Mouse (Mus musculus) spleen, adult 18-20 months (tissue): ENCODE data around the gene Ttc28.

ENCODE experiments used
- DNase-seq, 2 experiments: peaks; one replicate each; pipeline ENCODE4 v3.0.0; 2022; ENCODE audit warnings: mixed read lengths in 2 of 2

Ttc28 gene

GRCm38 (mm10) chr5:111217447-111218110 lies 338.0 kb downstream of the Ttc28 start:
- DNase-seq = no peak

- DNase-seq = no peak
Measured at GRCm38 (mm10) chr5:111218111-111218891, 338.7 kb downstream of the Ttc28 start.

DNA sequence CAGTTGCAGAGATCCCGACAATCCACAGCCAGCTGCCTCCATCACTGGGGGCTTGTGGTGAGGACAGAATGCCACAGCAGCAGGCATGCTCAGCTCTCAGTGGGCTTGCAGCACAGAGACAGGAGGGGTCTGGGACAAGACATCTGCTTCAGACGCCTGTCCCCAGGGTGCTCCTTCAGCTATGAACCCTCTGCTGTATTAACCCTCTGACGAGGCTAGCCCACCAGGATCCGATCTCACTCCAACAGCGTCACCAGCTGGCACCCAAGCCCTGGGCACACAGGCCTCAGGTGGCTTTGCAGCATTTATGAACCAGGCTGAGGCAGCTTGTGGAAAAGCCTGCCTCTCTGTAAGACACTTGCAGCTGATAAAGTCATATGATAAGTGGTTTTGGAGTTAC lies 339.4 kb downstream of the Ttc28 start:
- DNase-seq = no peak

- no peak for DNase-seq
Measured at GRCm38 (mm10) chr5:111220679-111221380, 341.2 kb downstream of the Ttc28 start.

DNA sequence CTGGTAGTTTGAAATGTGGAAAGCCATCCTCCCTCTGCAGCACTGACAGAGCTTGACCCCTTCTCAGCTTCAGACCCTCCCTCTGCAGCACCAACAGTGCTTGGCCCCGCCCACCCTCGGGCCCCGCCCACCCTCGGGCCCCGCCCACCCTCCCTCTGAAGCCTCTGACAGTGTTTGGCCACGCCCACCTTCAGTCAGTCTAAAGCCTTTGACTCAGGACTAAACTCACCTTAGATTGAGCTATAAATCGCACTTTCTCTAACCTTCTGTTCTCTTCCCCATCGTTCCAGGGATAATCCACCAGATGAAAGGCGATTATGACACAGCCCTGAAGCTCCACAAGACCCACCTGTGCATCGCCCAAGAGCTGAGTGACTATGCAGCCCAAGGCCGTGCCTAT lies 343.2 kb downstream of the Ttc28 start:
- no peak for DNase-seq

- DNase-seq = no peak
Measured at GRCm38 (mm10) chr5:111225306-111225705, 345.7 kb downstream of the Ttc28 start.

- DNase-seq = no peak
Measured at GRCm38 (mm10) chr5:111226486-111226885, 346.9 kb downstream of the Ttc28 start.

DNA sequence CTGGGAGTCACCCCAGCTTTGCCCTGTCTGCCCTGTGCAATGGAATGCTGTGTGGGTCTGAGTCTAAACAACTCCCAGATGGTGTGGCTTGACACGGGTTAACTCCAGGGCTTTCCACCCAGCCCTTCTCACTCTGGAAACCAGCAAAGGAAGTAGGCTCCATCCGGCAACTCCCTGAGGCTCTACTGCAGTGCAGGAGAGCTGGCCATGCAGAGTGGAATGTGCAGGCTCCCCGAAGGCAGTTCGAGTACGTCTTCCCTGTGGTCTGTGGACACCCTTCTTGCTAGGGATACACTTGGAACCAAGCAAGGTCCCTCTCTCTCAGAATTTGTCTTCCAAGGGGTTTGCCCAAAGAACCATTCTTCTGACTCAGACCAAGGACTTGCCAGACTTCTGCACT lies 348.2 kb downstream of the Ttc28 start:
- no peak for DNase-seq

- DNase-seq = no peak
Measured at GRCm38 (mm10) chr5:111228302-111229040, 348.9 kb downstream of the Ttc28 start.

GRCm38 (mm10) chr5:111229041-111229394 lies 349.4 kb downstream of the Ttc28 start:
- no peak for DNase-seq

DNA sequence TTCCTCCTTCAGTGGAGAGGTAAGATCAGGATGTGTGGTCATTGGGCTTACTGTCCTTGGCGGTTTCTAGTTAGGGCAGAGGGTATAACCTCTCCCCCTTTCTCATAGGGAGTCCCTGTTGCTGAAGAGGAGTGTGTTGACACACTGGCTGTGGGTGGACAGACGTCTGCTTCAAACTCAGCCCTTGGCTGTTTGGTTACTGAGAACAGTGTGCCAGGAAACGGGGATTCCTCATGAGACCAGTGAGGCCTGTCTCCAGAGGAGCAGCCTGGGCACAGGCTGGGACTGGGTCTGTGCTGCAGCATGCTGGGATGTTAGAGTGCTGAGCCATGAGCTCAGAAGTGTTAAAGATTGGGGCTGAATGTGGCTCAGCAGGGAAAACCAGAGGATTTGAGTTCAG lies 350.1 kb downstream of the Ttc28 start:
- DNase-seq = no peak

DNA sequence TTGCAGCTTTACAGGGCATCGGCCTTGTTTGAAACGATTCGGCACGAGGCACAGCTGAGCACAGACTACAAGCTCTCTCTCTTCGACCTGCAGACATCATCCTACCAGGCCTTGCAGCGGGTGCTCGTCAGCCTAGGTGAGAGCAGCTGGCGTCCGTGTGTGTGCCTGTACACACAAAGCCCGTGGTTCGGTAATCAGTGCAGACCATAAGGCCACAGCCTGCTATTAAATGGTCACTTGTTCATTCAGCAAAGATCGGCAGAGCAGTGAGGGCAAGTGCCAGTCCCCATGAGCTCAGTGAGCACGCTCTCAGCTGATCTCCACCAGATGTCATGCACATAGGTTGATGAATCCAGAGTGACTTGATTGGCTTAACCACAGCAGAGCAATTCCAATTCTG lies 351.4 kb downstream of the Ttc28 start:
- DNase-seq = no peak

- DNase-seq = no peak
Measured at GRCm38 (mm10) chr5:111231769-111232168, 352.2 kb downstream of the Ttc28 start.

- DNase-seq = no peak
Measured at GRCm38 (mm10) chr5:111233022-111233709, 353.6 kb downstream of the Ttc28 start.

- DNase-seq = no peak
Measured at GRCm38 (mm10) chr5:111235131-111235530, 355.5 kb downstream of the Ttc28 start.

DNA sequence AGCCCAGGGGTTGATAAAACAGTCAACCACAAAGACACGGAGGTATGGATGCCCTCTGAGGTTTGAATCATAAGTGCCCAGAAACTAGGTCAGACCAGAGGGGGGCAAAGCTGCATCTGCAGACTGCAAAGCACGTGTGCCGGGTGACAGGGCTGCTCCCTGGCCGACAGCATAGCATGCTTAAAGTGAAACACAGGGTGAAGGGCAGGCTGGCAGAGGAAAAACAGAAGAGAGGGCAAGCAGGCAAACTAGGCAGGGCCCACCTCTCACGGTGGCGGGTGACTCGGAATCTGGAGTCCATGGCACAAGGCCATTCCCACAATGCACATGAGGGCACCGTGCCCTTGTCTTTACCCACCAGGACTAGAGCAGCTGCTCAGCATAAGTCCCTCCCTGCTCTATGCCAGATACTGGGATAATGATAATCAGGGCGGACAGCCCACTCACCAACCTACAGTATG lies 357.6 kb downstream of the Ttc28 start:
- DNase-seq = no peak

DNA sequence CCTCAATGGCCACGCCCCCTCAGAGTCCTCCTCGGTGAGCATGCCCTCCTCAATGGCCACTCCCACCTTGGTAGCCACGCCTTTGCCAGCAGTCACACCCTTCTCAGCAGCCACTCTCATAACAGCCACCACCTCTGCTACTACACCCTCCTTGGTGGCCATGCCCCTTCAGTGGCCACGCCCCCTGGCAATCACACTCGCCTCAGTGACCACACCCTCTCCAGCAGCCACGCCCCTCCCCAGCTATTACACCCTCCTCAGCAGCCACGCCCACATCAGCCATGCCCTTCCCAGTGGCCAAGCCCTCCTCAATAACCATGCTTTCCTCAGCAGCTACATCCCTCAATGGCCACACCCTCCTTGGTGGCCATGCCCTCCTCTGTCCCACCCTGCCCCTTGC lies 359.6 kb downstream of the Ttc28 start:
- no peak for DNase-seq

- DNase-seq = no peak
Measured at GRCm38 (mm10) chr5:111243447-111244040, 363.9 kb downstream of the Ttc28 start.

DNA sequence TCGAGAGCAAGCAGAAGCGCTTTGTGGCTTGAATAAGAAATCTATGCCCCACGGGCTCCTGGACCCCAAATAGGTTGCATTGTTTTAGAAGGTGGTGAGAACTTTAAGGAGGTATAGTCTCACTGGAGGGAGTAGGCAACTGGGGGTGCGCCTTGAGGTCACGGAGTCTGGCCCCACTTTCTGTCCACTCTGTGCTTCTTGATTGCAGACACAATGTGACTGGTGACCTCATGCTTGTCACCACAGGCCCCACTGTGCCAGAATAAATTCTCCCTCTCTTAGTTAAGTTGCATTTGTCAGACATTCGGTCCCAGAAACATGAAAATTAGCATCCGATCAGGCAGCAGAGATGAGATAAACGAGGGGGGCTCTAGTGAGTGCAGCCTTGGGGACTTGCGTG lies 364.5 kb downstream of the Ttc28 start:
- DNase-seq = no peak

DNA sequence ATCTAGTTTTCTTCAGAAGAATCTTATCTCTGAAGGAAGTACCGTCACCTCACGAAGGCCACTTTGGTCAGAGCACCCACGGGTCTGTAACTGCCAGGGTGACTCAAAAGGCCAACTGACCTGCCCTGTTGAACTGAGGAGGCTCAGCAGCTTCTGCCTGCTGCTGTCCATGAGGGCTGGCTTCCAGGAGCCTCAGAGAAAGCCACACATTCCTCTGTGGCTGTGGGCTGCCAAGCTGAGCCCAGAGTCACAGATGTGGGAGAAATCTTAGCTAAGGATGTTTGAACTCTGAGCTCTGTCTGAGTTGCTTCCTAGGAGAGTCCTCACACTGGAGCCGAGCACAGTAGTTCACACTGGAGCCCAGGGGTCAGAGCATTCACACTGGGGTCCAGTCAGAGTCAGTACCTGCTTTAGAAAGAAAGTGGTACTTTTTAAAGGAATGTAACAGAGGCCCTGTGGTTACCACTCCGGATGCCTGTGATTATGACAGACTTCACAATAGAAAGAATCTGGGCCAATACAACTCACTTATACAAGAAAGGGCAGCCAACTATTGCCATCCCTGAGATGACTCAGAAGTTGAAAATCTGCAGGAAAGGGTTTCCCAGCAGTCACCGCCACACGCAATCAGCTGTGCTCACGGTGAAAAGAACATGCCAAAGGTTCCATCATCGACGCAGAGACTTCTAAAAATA lies 368.1 kb downstream of the Ttc28 start:
- DNase-seq = no peak

GRCm38 (mm10) chr5:111252147-111252546 lies 372.5 kb downstream of the Ttc28 start:
- no peak for DNase-seq
